Mouse (Mus musculus): ENCODE results near the gene Spag7. TPM values are rescaled to one million over a fixed set of nuclear protein-coding genes. Genes with fewer than 3 reads are reported as not detected.

Gene Spag7
- polyA plus RNA-seq, 1 experiment: 195 TPM

- Histone ChIP-seq H3K36me3 (ENCODE audit: control insufficient read depth, insufficient read depth, low read length, poor library complexity, severe bottlenecking) (peaks cover 7% of the 10 kb centered on the region; the same call in 1 of the 2 replicates), H3K27ac (ENCODE audit: insufficient read depth, low read length) (no peak within 1 kb of the TSS), H3K4me1 (ENCODE audit: control insufficient read depth, insufficient read depth, low read length) (no peaks in the 10 kb centered on the region), H3K27me3 (ENCODE audit: control insufficient read depth, insufficient read depth, low read length, poor library complexity, severe bottlenecking) (no peaks in the 10 kb centered on the region), H3K4me3 (ENCODE audit: low read depth, low read length) (peak within 1 kb of the TSS; percentile 71), H3K9ac (ENCODE audit: low read depth, poor library complexity, severe bottlenecking) (peak within 1 kb of the TSS; percentile 32), H3K9me3 (replicated peaks; ENCODE audit: control insufficient read depth, insufficient read depth, low read length, poor library complexity, severe bottlenecking) (no peaks in the 10 kb centered on the region)
- no peak for TF ChIP-seq CTCF (IDR thresholded peaks at IDR 0.05; ENCODE audit: low read depth, low read length)
- TF ChIP-seq POLR2A (IDR thresholded peaks at IDR 0.05; ENCODE audit: insufficient read depth, low read length): no peak
- TF ChIP-seq EP300 (IDR thresholded peaks at IDR 0.05; ENCODE audit: insufficient read depth, low read depth, low read length): no peak
These were observed 53.6 kb downstream of the Spag7 start, which contains the start of gene 4930544D05Rik for GRCm38 (mm10) chr11:70615516-70616093. Gene 4930544D05Rik, plus strand, starts transcription at chr11:70615848.

- no peaks in the 10 kb centered on the region for H3K4me1 ChIP-seq (ENCODE audit: control insufficient read depth, insufficient read depth, low read length)
- no peak overlapping the region for H3K27ac ChIP-seq (ENCODE audit: insufficient read depth, low read length)
- H3K9ac ChIP-seq (ENCODE audit: low read depth, poor library complexity, severe bottlenecking): peak overlapping the region; percentile 32
- H3K36me3 ChIP-seq (ENCODE audit: control insufficient read depth, insufficient read depth, low read length, poor library complexity, severe bottlenecking): peaks cover 7% of the 10 kb centered on the region; the same call in 1 of the 2 replicates
- peak overlapping the region; percentile 71 for H3K4me3 ChIP-seq (ENCODE audit: low read depth, low read length)
- H3K27me3 ChIP-seq (ENCODE audit: control insufficient read depth, insufficient read depth, low read length, poor library complexity, severe bottlenecking): no peaks in the 10 kb centered on the region
- peak; percentile 56 for TF ChIP-seq POLR2A (IDR thresholded peaks at IDR 0.05; ENCODE audit: insufficient read depth, low read length)
- no peak for TF ChIP-seq EP300 (IDR thresholded peaks at IDR 0.05; ENCODE audit: insufficient read depth, low read depth, low read length)
- TF ChIP-seq CTCF (IDR thresholded peaks at IDR 0.05; ENCODE audit: low read depth, low read length): no peak
- no peaks in the 10 kb centered on the region for H3K9me3 ChIP-seq (replicated peaks; ENCODE audit: control insufficient read depth, insufficient read depth, low read length, poor library complexity, severe bottlenecking)
These were observed 54.1 kb downstream of the Spag7 start for GRCm38 (mm10) chr11:70615074-70615473.

Other genes starting within 250 kb of the Spag7 start
- gene Arrb2, start 236.8 kb downstream of the Spag7 start, polyA plus RNA-seq (2011; ENCODE audit: insufficient read depth, insufficient read length, low read depth, missing spikeins): 34.2 and 39.6 TPM in 2 replicates
- gene Med11, start 217.5 kb downstream of the Spag7 start, polyA plus RNA-seq (2011; ENCODE audit: insufficient read depth, insufficient read length, low read depth, missing spikeins): 26.9 and 32.1 TPM in 2 replicates
- 0.78 and 1.3 TPM in 2 replicates for gene Zmynd15, start 210.0 kb downstream of the Spag7 start, polyA plus RNA-seq (2011; ENCODE audit: insufficient read depth, insufficient read length, low read depth, missing spikeins)
- 15.7 and 16.6 TPM in 2 replicates for gene Cxcl16, start 209.4 kb downstream of the Spag7 start, polyA plus RNA-seq (2011; ENCODE audit: insufficient read depth, insufficient read length, low read depth, missing spikeins)
- gene Tm4sf5, start 164.2 kb downstream of the Spag7 start, polyA plus RNA-seq (2011; ENCODE audit: insufficient read depth, insufficient read length, low read depth, missing spikeins): 1.8 and 3.5 TPM in 2 replicates
- not detected in 2 replicates for gene Vmo1, start 154.8 kb downstream of the Spag7 start, polyA plus RNA-seq (2011; ENCODE audit: insufficient read depth, insufficient read length, low read depth, missing spikeins)
- not detected in 2 replicates for gene Gltpd2, start 150.2 kb downstream of the Spag7 start, polyA plus RNA-seq (2011; ENCODE audit: insufficient read depth, insufficient read length, low read depth, missing spikeins)
- 244 and 250 TPM in 2 replicates for gene Psmb6, start 144.0 kb downstream of the Spag7 start, polyA plus RNA-seq (2011; ENCODE audit: insufficient read depth, insufficient read length, low read depth, missing spikeins)
- gene Gm40193, start 136.5 kb downstream of the Spag7 start, polyA plus RNA-seq (2011; ENCODE audit: insufficient read depth, insufficient read length, low read depth, missing spikeins): not detected in 2 replicates
- gene Pld2, start 129.4 kb downstream of the Spag7 start, polyA plus RNA-seq (2011; ENCODE audit: insufficient read depth, insufficient read length, low read depth, missing spikeins): 7.3 and 8.3 TPM in 2 replicates
- gene Mink1, start 106.5 kb downstream of the Spag7 start, polyA plus RNA-seq (2011; ENCODE audit: insufficient read depth, insufficient read length, low read depth, missing spikeins): 25.2 and 31.8 TPM in 2 replicates
- gene 4930544D05Rik, start 53.6 kb downstream of the Spag7 start, polyA plus RNA-seq (2011; ENCODE audit: insufficient read depth, insufficient read length, low read depth, missing spikeins): not detected in 2 replicates
- 0.56 TPM in 1 of 2 replicates, not detected in the other for gene Chrne, start 50.2 kb downstream of the Spag7 start, polyA plus RNA-seq (2011; ENCODE audit: insufficient read depth, insufficient read length, low read depth, missing spikeins)
- gene Gp1ba, start 30.3 kb downstream of the Spag7 start, polyA plus RNA-seq (2011; ENCODE audit: insufficient read depth, insufficient read length, low read depth, missing spikeins): not detected in 2 replicates
- gene Rnf167, start 22.2 kb downstream of the Spag7 start, polyA plus RNA-seq (2011; ENCODE audit: insufficient read depth, insufficient read length, low read depth, missing spikeins): 55.2 and 61.8 TPM in 2 replicates
- 45.0 and 48.0 TPM in 2 replicates for gene Slc25a11, start 21.9 kb downstream of the Spag7 start, polyA plus RNA-seq (2011; ENCODE audit: insufficient read depth, insufficient read length, low read depth, missing spikeins)
- 630 and 707 TPM in 2 replicates for gene Pfn1, start 14.8 kb downstream of the Spag7 start, polyA plus RNA-seq (2011; ENCODE audit: insufficient read depth, insufficient read length, low read depth, missing spikeins)
- 14.7 and 15.7 TPM in 2 replicates for gene Eno3, start 12.2 kb downstream of the Spag7 start, polyA plus RNA-seq (2011; ENCODE audit: insufficient read depth, insufficient read length, low read depth, missing spikeins)
- 10.0 and 12.8 TPM in 2 replicates for gene Camta2, start 18.7 kb upstream of the Spag7 start, polyA plus RNA-seq (2011; ENCODE audit: insufficient read depth, insufficient read length, low read depth, missing spikeins)
- gene Inca1, start 30.7 kb upstream of the Spag7 start, polyA plus RNA-seq (2011; ENCODE audit: insufficient read depth, insufficient read length, low read depth, missing spikeins): 4.4 and 4.5 TPM in 2 replicates
- gene Kif1c, start 31.1 kb upstream of the Spag7 start, polyA plus RNA-seq (2011; ENCODE audit: insufficient read depth, insufficient read length, low read depth, missing spikeins): 38.2 and 42.2 TPM in 2 replicates
- 3.3 and 3.6 TPM in 2 replicates for gene Zfp3, start 94.8 kb upstream of the Spag7 start, polyA plus RNA-seq (2011; ENCODE audit: insufficient read depth, insufficient read length, low read depth, missing spikeins)
- not detected in 2 replicates for gene Scimp, start 143.2 kb upstream of the Spag7 start, polyA plus RNA-seq (2011; ENCODE audit: insufficient read depth, insufficient read length, low read depth, missing spikeins)
- gene Rabep1, start 175.4 kb upstream of the Spag7 start, polyA plus RNA-seq (2011; ENCODE audit: insufficient read depth, insufficient read length, low read depth, missing spikeins): 46.4 and 50.9 TPM in 2 replicates